Mouse (Mus musculus): ENCODE results near the gene Mtm1. TPM values are rescaled to one million over a fixed set of nuclear protein-coding genes. Genes with fewer than 3 reads are reported as not detected.

The Mtm1 gene
- polyA plus RNA-seq (2011; ENCODE audit: insufficient read depth, insufficient read length, low replicate concordance, missing spikeins) = 0.75 and 3.6 TPM in 2 replicates

- H3K4me3 ChIP-seq (replicated peaks; ENCODE audit: control insufficient read depth, low read depth, low read length) = no peak within 1 kb of the TSS
- TF ChIP-seq CTCF (IDR thresholded peaks at IDR 0.05; ENCODE audit: control insufficient read depth, insufficient read depth, low read length) = no peak
- TF ChIP-seq POLR2A (IDR thresholded peaks at IDR 0.05; ENCODE audit: borderline replicate concordance, control insufficient read depth, low read depth, low read length) = no peak
- WGBS = 65% methylated on average over 1 of the region's 1 CpGs
- H3K4me1 ChIP-seq (ENCODE audit: control insufficient read depth, insufficient read depth, low read length) = no peaks in the 10 kb centered on the region
- H3K27ac ChIP-seq (ENCODE audit: control insufficient read depth, insufficient read depth, low read depth, low read length, poor library complexity) = no peak within 1 kb of the TSS
Observed at GRCm38 (mm10) chrX:71210467-71210866, at the start of gene Mtm1. Mtm1 (plus strand) TSS chrX:71210767.

GRCm38 (mm10) chrX:71181526-71181925 is 29.0 kb upstream of the Mtm1 start:
- TF ChIP-seq CTCF (IDR thresholded peaks at IDR 0.05; ENCODE audit: control insufficient read depth, insufficient read depth, low read length) (no peak), POLR2A (IDR thresholded peaks at IDR 0.05; ENCODE audit: borderline replicate concordance, control insufficient read depth, low read depth, low read length) (no peak)
- Histone ChIP-seq H3K4me3 (replicated peaks; ENCODE audit: control insufficient read depth, low read depth, low read length) (no peak overlapping the region), H3K4me1 (ENCODE audit: control insufficient read depth, insufficient read depth, low read length) (no peaks in the 10 kb centered on the region), H3K27ac (ENCODE audit: control insufficient read depth, insufficient read depth, low read depth, low read length, poor library complexity) (no peak overlapping the region)
- 64% methylated on average over 3 of the region's 3 CpGs for WGBS

GRCm38 (mm10) chrX:71183671-71184070 is 26.9 kb upstream of the Mtm1 start:
- 92% methylated on average over 4 of the region's 4 CpGs for whole genome bisulfite sequencing
- no peak for TF ChIP-seq POLR2A (IDR thresholded peaks at IDR 0.05; ENCODE audit: borderline replicate concordance, control insufficient read depth, low read depth, low read length)
- TF ChIP-seq CTCF (IDR thresholded peaks at IDR 0.05; ENCODE audit: control insufficient read depth, insufficient read depth, low read length) = no peak
- Histone ChIP-seq H3K4me1 (ENCODE audit: control insufficient read depth, insufficient read depth, low read length) (no peaks in the 10 kb centered on the region), H3K27ac (ENCODE audit: control insufficient read depth, insufficient read depth, low read depth, low read length, poor library complexity) (no peak overlapping the region), H3K4me3 (replicated peaks; ENCODE audit: control insufficient read depth, low read depth, low read length) (no peak overlapping the region)

- TF ChIP-seq CTCF (IDR thresholded peaks at IDR 0.05; ENCODE audit: control insufficient read depth, insufficient read depth, low read length) (no peak), POLR2A (IDR thresholded peaks at IDR 0.05; ENCODE audit: borderline replicate concordance, control insufficient read depth, low read depth, low read length) (no peak)
- no peak overlapping the region for H3K27ac ChIP-seq (ENCODE audit: control insufficient read depth, insufficient read depth, low read depth, low read length, poor library complexity)
- no peak overlapping the region for H3K4me3 ChIP-seq (replicated peaks; ENCODE audit: control insufficient read depth, low read depth, low read length)
- H3K4me1 ChIP-seq (ENCODE audit: control insufficient read depth, insufficient read depth, low read length) = no peaks in the 10 kb centered on the region
- WGBS = 87% methylated on average over 1 of the region's 1 CpGs
Observed at GRCm38 (mm10) chrX:71186396-71186795, 24.2 kb upstream of the Mtm1 start.

GRCm38 (mm10) chrX:71204776-71205175 is 5.8 kb upstream of the Mtm1 start:
- Histone ChIP-seq H3K4me3 (replicated peaks; ENCODE audit: control insufficient read depth, low read depth, low read length) (no peak overlapping the region), H3K27ac (ENCODE audit: control insufficient read depth, insufficient read depth, low read depth, low read length, poor library complexity) (no peak overlapping the region), H3K4me1 (ENCODE audit: control insufficient read depth, insufficient read depth, low read length) (no peaks in the 10 kb centered on the region)
- WGBS = 64% methylated on average over 2 of the region's 2 CpGs
- no peak for TF ChIP-seq CTCF (IDR thresholded peaks at IDR 0.05; ENCODE audit: control insufficient read depth, insufficient read depth, low read length)
- no peak for TF ChIP-seq POLR2A (IDR thresholded peaks at IDR 0.05; ENCODE audit: borderline replicate concordance, control insufficient read depth, low read depth, low read length)

- Histone ChIP-seq H3K27ac (ENCODE audit: control insufficient read depth, insufficient read depth, low read depth, low read length, poor library complexity) (no peak overlapping the region), H3K4me1 (ENCODE audit: control insufficient read depth, insufficient read depth, low read length) (no peaks in the 10 kb centered on the region), H3K4me3 (replicated peaks; ENCODE audit: control insufficient read depth, low read depth, low read length) (no peak overlapping the region)
- no peak for TF ChIP-seq CTCF (IDR thresholded peaks at IDR 0.05; ENCODE audit: control insufficient read depth, insufficient read depth, low read length)
- TF ChIP-seq POLR2A (IDR thresholded peaks at IDR 0.05; ENCODE audit: borderline replicate concordance, control insufficient read depth, low read depth, low read length) = no peak
- 72% methylated on average over 1 of the region's 1 CpGs for WGBS
Observed at GRCm38 (mm10) chrX:71205821-71206542, 4.6 kb upstream of the Mtm1 start.

GRCm38 (mm10) chrX:71206595-71206994 is 4.0 kb upstream of the Mtm1 start:
- TF ChIP-seq POLR2A (IDR thresholded peaks at IDR 0.05; ENCODE audit: borderline replicate concordance, control insufficient read depth, low read depth, low read length) (no peak), CTCF (IDR thresholded peaks at IDR 0.05; ENCODE audit: control insufficient read depth, insufficient read depth, low read length) (no peak)
- Histone ChIP-seq H3K4me3 (replicated peaks; ENCODE audit: control insufficient read depth, low read depth, low read length) (no peak overlapping the region), H3K27ac (ENCODE audit: control insufficient read depth, insufficient read depth, low read depth, low read length, poor library complexity) (no peak overlapping the region), H3K4me1 (ENCODE audit: control insufficient read depth, insufficient read depth, low read length) (no peaks in the 10 kb centered on the region)
- WGBS = 7% methylated on average over 1 of the region's 1 CpGs

GRCm38 (mm10) chrX:71212911-71213310 is 2.3 kb downstream of the Mtm1 start:
- whole genome bisulfite sequencing = 85% methylated on average over 4 of the region's 4 CpGs
- Histone ChIP-seq H3K4me3 (replicated peaks; ENCODE audit: control insufficient read depth, low read depth, low read length) (no peak overlapping the region), H3K4me1 (ENCODE audit: control insufficient read depth, insufficient read depth, low read length) (no peaks in the 10 kb centered on the region), H3K27ac (ENCODE audit: control insufficient read depth, insufficient read depth, low read depth, low read length, poor library complexity) (no peak overlapping the region)
- TF ChIP-seq POLR2A (IDR thresholded peaks at IDR 0.05; ENCODE audit: borderline replicate concordance, control insufficient read depth, low read depth, low read length) = no peak
- no peak for TF ChIP-seq CTCF (IDR thresholded peaks at IDR 0.05; ENCODE audit: control insufficient read depth, insufficient read depth, low read length)

Data from bone marrow, adult 2 months (tissue).